Mouse (Mus musculus): ENCODE results near the gene Chrnb2. TPM values are rescaled to one million over a fixed set of nuclear protein-coding genes. Genes with fewer than 3 reads are reported as not detected.

Chrnb2 gene
- polyA plus RNA-seq, 1 experiment, result 0.93 TPM

DNA sequence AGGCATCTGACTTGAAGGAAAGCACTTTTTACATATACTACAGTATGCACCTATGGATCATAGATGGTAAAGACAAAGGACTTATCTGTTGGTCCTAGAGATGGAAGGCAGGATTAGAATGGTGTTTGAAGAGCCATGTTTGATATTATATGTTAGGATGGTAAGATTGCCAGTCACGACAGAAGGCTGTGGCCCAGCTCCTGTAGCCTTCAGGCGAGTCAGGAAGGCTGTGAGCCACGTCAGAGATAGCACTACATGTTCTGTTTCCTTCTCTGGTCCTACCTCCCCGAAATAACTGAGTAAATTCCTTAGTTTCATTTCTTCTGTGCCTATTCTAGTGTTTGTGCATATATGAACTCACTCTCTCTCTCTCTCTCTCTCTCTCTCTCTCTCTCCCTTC, 32.3 kb downstream of the Chrnb2 start:
- Histone ChIP-seq H3K27me3 (ENCODE audit: control insufficient read depth, insufficient read depth, low read length) (no peaks in the 10 kb centered on the region), H3K4me1 (ENCODE audit: control insufficient read depth, insufficient read depth, insufficient read length, low read length) (peaks cover 8% of the 10 kb centered on the region; the same call in 1 of the 2 replicates), H3K36me3 (ENCODE audit: control insufficient read depth, insufficient read depth, low read length) (peaks cover 24% of the 10 kb centered on the region), H3K27ac (ENCODE audit: insufficient read depth, low read depth, low read length) (no peak overlapping the region), H3K4me3 (ENCODE audit: low read depth, low read length) (peak overlapping the region; percentile 6; the same call in 1 of the 2 replicates)
- 68% methylated on average over 4 of the region's 4 CpGs for WGBS
- no peak for TF ChIP-seq POLR2A (IDR thresholded peaks at IDR 0.05; ENCODE audit: low read depth, low read length)
- TF ChIP-seq CTCF (IDR thresholded peaks at IDR 0.05; ENCODE audit: extremely low read depth, insufficient read length, insufficient replicate concordance, low read depth, low read length), result no peak

DNA sequence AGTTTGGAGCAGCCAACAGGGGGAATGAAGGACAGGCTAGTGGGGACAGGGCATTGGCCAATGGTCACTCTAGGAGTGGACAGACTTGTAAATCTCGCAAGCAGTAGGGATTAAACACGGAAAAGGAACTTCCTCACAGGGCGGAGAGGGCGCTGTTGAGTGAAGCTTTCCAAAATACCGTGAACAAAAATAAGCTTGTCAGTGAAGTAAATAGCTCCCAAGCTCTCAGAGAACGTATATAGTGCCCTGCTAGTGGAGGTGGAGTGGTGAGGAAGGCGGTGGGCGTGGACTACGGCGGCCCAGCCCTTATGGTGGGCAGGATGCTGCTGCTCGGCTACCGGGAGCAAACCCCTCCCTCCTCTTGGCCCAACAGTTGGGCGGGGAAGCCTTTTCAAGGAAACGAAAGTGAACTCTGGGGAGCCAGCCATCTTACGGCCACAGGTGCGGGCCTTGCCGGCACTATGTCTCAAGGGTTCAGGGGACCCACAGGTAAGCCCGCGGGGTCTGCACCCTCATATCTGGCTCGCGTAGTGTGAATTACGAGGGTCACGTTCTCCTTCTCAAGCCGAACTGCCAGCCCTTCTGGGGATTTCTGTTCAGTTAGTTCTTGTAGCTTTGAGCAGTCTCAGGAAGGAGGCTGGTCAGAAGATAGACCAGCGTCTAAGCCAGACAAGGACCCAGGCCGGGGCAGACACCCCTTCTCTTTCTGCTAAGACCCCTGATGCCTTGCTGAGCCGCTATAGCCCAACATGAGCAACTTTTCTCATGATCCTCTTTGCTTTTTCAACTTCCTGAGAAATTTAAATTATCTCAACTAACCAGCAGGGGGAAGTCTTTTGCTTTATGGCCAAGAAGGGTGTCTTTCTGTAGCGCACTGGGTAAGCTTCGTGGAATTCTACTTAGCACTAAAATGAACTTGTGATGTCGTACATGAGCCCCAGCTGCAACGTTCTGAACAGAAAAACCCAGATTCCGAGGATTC, 33.8 kb downstream of the Chrnb2 start:
- peak; percentile 65; the same call in 1 of the 2 replicates for TF ChIP-seq CTCF (IDR thresholded peaks at IDR 0.05; ENCODE audit: extremely low read depth, insufficient read length, insufficient replicate concordance, low read depth, low read length)
- TF ChIP-seq POLR2A (IDR thresholded peaks at IDR 0.05; ENCODE audit: low read depth, low read length), result peak; percentile 89
- Histone ChIP-seq H3K4me1 (ENCODE audit: control insufficient read depth, insufficient read depth, insufficient read length, low read length) (peaks cover 8% of the 10 kb centered on the region; the same call in 1 of the 2 replicates), H3K27ac (ENCODE audit: insufficient read depth, low read depth, low read length) (peak overlapping the region; percentile 83), H3K4me3 (ENCODE audit: low read depth, low read length) (peak overlapping the region; percentile 80), H3K36me3 (ENCODE audit: control insufficient read depth, insufficient read depth, low read length) (peaks cover 11% of the 10 kb centered on the region), H3K27me3 (ENCODE audit: control insufficient read depth, insufficient read depth, low read length) (no peaks in the 10 kb centered on the region)
- under 1% methylated on average over 32 of the region's 32 CpGs for WGBS

DNA sequence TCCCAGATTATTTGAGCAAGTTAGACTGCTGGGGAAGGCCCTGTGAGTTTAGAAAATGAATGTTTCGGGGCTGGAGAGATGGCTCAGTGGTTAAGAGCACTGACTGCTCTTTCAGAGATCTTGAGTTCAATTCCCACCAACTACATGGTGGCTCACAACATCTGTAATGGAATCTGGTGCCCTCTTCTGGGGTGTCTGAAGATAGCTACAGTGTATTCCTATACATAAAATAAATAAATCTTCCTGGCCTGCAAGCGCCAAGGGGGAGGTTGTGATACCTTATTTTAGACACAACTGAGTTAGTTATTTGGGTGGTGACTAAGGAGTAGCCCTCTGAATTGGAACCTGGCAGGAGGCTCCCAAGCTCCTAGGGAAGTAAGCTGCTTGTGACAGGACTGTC, 35.6 kb downstream of the Chrnb2 start:
- WGBS, result 83% methylated on average over 2 of the region's 2 CpGs
- H3K27me3 ChIP-seq (ENCODE audit: control insufficient read depth, insufficient read depth, low read length), result no peaks in the 10 kb centered on the region
- H3K4me3 ChIP-seq (ENCODE audit: low read depth, low read length), result no peak overlapping the region
- H3K4me1 ChIP-seq (ENCODE audit: control insufficient read depth, insufficient read depth, insufficient read length, low read length), result peaks cover 8% of the 10 kb centered on the region; the same call in 1 of the 2 replicates
- TF ChIP-seq POLR2A (IDR thresholded peaks at IDR 0.05; ENCODE audit: low read depth, low read length) (no peak), CTCF (IDR thresholded peaks at IDR 0.05; ENCODE audit: extremely low read depth, insufficient read length, insufficient replicate concordance, low read depth, low read length) (no peak)
- H3K36me3 ChIP-seq (ENCODE audit: control insufficient read depth, insufficient read depth, low read length), result no peaks in the 10 kb centered on the region
- H3K27ac ChIP-seq (ENCODE audit: insufficient read depth, low read depth, low read length), result no peak overlapping the region

DNA sequence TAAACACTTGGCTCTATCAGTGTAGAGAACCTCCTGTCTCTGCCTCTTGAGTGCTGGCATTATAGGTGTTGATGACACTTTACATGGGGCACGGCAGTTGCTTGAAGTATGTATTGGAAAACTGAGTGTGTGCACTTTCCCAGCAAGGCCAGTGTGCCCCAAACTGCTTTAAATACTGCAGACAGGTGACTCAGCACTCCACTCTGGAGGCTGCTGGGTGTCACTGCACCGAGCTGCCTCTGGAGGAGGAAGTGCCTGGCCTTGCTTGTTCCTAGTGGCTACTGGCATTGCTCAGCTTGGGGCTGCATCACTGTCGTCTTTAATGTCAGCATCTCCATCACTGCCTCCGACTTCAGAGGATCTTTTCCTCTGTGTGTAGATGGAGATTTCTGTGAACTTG, 37.4 kb downstream of the Chrnb2 start:
- Histone ChIP-seq H3K4me1 (ENCODE audit: control insufficient read depth, insufficient read depth, insufficient read length, low read length) (peaks cover 6% of the 10 kb centered on the region; the same call in 1 of the 2 replicates), H3K36me3 (ENCODE audit: control insufficient read depth, insufficient read depth, low read length) (no peaks in the 10 kb centered on the region), H3K27ac (ENCODE audit: insufficient read depth, low read depth, low read length) (no peak overlapping the region), H3K4me3 (ENCODE audit: low read depth, low read length) (no peak overlapping the region), H3K27me3 (ENCODE audit: control insufficient read depth, insufficient read depth, low read length) (no peaks in the 10 kb centered on the region)
- TF ChIP-seq CTCF (IDR thresholded peaks at IDR 0.05; ENCODE audit: extremely low read depth, insufficient read length, insufficient replicate concordance, low read depth, low read length), result peak; percentile 60; the same call in 1 of the 2 replicates
- TF ChIP-seq POLR2A (IDR thresholded peaks at IDR 0.05; ENCODE audit: low read depth, low read length), result no peak
- 9% methylated on average over 4 of the region's 4 CpGs for WGBS

DNA sequence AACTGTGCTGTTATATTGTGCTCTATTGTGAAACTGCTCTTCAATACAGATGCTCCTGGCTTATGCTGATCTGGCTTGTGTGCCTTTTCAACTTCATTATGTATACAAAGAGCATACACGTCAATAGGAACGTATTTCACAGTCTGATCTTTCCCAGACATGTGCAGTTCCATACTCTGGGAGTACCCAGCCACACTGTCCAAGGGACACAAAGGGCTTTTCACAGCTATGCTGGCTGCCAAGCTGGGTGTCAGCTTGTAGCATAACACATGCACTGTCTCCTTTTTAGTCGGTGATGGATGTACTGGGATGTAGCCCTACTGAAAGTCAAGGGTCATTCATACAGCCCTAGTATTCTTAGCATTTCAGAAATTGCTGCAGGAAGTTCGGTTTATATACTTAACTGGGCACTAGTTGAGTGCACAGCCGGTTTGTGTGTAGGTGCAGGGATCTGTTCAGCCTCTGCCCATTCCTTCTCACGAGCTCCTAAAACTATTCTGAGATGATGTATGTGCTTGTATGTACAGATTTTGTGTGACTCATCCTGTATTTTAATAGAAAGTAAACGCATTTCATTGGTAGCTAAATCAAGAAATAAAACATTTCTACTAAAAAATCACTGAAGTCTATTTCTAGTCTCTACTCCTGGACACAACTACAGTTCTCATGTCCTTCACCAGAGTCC, 40.9 kb downstream of the Chrnb2 start:
- Histone ChIP-seq H3K36me3 (ENCODE audit: control insufficient read depth, insufficient read depth, low read length) (no peaks in the 10 kb centered on the region), H3K4me1 (ENCODE audit: control insufficient read depth, insufficient read depth, insufficient read length, low read length) (no peaks in the 10 kb centered on the region), H3K4me3 (ENCODE audit: low read depth, low read length) (no peak overlapping the region), H3K27ac (ENCODE audit: insufficient read depth, low read depth, low read length) (no peak overlapping the region), H3K27me3 (ENCODE audit: control insufficient read depth, insufficient read depth, low read length) (no peaks in the 10 kb centered on the region)
- WGBS, result 78% methylated on average over 7 of the region's 7 CpGs
- no peak for TF ChIP-seq CTCF (IDR thresholded peaks at IDR 0.05; ENCODE audit: extremely low read depth, insufficient read length, insufficient replicate concordance, low read depth, low read length)
- TF ChIP-seq POLR2A (IDR thresholded peaks at IDR 0.05; ENCODE audit: low read depth, low read length), result no peak

DNA sequence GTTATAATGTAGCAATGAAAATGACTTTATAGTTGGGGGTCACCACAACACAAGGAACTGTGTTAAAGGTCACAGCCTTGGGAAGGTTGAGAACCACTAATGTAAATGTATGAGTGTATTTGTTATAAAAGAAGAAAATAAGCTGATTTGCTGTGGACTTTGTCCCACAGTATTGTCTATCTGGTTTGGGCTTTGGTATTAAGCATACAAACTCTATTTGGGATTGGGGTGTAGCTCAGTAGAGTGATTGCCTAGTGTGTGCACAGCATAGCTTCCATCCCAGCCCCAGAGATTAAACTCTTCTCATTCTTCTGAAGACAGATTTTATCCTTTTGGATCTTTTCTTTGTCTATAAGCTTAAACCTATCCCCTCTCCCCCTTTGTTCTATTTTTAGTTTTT, 42.4 kb downstream of the Chrnb2 start:
- TF ChIP-seq CTCF (IDR thresholded peaks at IDR 0.05; ENCODE audit: extremely low read depth, insufficient read length, insufficient replicate concordance, low read depth, low read length), result no peak
- no peak for TF ChIP-seq POLR2A (IDR thresholded peaks at IDR 0.05; ENCODE audit: low read depth, low read length)
- H3K27me3 ChIP-seq (ENCODE audit: control insufficient read depth, insufficient read depth, low read length), result no peaks in the 10 kb centered on the region
- no peak overlapping the region for H3K4me3 ChIP-seq (ENCODE audit: low read depth, low read length)
- H3K27ac ChIP-seq (ENCODE audit: insufficient read depth, low read depth, low read length), result no peak overlapping the region
- no peaks in the 10 kb centered on the region for H3K4me1 ChIP-seq (ENCODE audit: control insufficient read depth, insufficient read depth, insufficient read length, low read length)
- H3K36me3 ChIP-seq (ENCODE audit: control insufficient read depth, insufficient read depth, low read length), result no peaks in the 10 kb centered on the region

DNA sequence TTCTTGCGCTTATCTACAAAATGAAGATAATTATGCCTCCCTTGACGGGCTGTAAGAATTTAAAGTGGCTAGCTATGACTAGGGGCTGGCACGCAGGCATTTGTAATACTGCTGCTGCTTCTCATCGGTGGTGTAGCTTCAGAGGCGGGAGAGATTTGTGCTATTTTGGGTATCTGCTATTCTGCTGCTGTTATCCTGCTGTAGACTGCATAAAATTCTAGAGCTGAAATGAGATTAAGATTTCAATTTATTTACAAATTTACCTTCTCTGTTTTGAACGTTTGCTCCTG, 48.5 kb downstream of the Chrnb2 start:
- no peaks in the 10 kb centered on the region for H3K27me3 ChIP-seq (ENCODE audit: control insufficient read depth, insufficient read depth, low read length)
- no peak overlapping the region for H3K4me3 ChIP-seq (ENCODE audit: low read depth, low read length)
- no peaks in the 10 kb centered on the region for H3K36me3 ChIP-seq (ENCODE audit: control insufficient read depth, insufficient read depth, low read length)
- TF ChIP-seq POLR2A (IDR thresholded peaks at IDR 0.05; ENCODE audit: low read depth, low read length) (no peak), CTCF (IDR thresholded peaks at IDR 0.05; ENCODE audit: extremely low read depth, insufficient read length, insufficient replicate concordance, low read depth, low read length) (no peak)
- no peak overlapping the region for H3K27ac ChIP-seq (ENCODE audit: insufficient read depth, low read depth, low read length)
- H3K4me1 ChIP-seq (ENCODE audit: control insufficient read depth, insufficient read depth, insufficient read length, low read length), result peaks cover 4% of the 10 kb centered on the region; the same call in 1 of the 2 replicates
- 57% methylated on average over 6 of the region's 6 CpGs for WGBS

All from small intestine, adult 2 months (tissue).